Mouse (Mus musculus) spleen, postnatal 10 days (tissue): ENCODE data around the gene Gpr61.

Experiments
- DNase-seq, 2 experiments: peaks; one replicate each; pipeline ENCODE4 v3.0.0; 2021 to 2022; ENCODE audit warnings: low spot score in 2 of 2

Gene Gpr61

DNA sequence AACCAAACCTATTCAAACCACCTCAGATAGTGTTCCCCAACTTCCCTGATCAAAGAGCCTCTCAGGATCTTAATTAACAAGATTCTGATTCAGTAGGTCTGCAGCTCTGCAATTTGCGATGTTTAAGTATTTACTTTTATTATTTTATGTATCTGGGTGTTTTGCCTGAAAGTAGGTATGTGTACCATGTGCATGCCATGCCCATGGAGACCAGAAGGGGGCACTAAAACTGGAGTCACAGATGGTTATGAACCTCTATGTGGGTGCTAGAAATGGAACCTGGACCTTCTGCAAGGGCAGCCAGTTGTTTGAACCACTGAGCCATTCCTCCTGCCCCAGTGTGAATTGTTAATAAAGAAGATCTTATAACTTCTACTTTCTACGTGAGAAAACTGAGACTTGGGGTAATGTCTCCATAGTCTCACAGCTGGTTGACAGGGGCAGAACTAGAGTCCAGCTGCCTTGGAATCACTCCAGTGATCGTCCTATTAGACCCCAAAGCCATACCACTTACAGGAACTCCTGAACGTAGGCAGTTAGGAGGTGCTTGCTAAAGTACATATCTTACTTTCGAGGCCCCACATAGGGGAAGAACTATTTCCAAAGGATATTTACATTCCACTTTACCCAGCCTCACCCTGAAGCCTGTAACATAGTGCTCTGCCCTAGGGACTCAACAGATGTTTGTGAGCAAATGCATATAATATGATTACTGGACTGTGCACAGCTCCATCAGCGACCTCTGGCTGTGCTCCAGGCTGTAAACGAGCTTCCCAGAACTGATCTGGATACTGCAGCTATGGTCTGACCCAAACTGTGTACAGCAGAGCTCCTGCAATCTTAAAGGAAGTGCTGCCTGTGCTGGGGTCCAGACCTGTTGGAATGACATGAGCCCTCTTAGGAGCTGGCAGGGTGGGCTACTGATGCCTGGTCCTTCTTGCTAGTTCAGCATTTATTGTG lies 24.4 kb upstream of the Gpr61 start:
- no peak for DNase-seq

DNA sequence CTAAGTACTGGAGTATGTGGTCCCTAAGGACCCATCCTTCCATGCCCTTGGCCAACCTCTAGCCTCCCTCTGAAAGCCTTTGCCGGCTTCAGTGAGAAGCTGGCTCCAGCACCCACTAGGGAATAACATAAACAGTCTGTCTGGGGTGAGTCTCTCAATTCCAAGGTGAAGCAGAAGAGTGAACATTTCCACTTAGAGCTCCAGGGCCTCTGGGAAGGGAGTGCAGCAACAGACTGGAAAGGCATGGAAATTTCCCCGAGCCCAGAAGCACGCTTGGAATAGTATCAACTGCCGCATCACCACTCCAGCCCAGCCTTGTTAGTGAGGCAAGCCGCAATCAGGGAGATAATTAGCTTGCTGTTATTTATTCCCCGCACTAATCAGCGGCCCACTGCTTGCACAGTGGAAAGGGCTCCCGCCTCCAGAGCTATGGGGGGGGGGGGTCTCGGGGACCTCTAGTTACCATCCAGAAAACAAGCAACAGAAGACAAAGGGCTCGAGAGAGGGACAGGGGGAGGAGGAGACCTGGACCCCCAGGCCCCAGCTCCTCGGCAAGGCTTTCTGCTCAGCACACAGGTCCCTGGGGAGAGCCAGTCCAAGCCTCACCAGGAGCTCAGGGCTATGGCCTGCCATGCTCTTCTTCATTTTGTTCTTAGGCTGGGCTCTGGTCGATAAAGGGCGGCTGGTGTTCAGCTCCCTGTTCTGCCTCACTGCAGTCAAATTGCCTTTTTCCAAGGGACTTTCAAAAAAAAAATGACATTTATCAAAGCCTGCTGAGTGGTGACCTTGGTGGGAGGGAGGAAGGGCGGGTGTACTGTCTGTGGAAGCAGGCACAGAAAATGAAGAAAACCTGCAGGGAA lies 20.2 kb upstream of the Gpr61 start:
- DNase-seq: no peak

DNA sequence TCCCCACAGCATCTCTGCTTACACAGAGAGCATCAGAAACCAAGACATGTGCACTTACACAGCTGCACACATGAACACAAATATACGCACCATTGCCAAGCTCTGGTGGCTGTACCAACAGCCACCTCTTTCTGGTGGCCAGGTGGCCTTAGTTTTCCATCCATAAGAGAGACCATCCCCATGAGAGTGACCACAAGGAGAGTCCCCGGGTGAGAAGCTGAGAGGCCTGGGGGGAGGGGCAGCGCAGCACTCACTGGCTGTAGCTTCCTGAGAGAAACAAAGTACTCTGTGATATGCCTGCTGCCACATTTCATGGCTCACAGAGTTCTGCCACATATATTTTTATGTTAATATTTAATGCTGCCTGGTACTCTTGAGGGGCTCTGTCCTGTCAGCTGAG lies 14.5 kb upstream of the Gpr61 start:
- DNase-seq: no peak

DNA sequence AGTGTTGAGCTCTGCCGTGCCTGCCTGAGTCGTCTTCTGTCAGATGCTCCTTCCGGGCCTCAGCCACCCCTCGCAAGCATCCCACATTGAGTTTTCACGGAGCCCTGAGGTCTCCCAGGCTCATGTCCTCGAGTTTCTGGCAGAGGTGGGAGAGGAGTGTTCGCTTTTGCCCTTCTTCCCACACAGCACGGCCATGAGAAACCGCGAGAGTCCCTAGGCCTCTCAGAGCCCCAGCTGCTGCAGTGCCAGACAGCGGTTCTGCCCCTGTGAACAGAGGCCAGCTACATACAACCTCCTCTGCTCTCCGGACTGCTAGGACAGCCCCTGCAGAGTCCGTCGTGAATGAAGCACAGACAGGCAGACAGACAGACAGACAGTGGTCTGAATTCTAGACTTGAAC lies 12.8 kb upstream of the Gpr61 start:
- DNase-seq: no peak

DNA sequence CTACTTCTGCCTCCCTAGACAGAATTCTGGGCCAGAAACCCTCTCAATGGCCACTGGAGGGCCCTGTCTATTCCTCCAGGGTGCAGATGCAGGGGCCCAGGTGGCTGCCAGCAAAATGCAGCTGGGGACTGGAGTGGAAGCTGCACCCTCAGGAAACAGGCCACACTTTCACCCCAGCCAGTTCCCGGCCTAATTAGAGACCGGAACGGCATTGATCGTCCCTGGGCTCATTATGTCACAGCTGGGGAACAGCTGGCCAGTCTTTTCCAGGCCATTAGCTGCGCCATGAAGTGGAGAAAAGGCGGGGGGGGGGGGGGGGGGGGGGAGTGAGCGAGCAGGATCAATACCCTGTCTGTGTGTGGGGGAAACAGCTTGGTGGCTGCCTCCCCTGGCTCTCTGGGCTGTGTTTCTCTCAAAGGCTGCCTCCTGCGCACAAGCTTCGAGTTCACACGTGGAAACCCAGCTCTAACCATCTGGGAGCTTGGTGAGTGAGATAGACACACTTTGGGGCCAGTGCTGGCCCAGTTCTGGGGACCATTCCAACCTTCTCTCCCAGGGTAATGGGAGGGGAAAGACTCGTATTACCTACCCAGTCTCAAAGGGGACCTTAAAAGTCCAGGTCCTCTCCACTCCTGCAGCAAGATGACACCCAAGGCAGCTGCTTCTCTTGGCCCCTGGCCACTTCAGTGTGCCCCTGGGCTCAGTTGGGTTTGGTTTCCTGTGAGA lies 12.0 kb upstream of the Gpr61 start:
- DNase-seq: peak in 1 of 2 experiments; percentile 52

DNA sequence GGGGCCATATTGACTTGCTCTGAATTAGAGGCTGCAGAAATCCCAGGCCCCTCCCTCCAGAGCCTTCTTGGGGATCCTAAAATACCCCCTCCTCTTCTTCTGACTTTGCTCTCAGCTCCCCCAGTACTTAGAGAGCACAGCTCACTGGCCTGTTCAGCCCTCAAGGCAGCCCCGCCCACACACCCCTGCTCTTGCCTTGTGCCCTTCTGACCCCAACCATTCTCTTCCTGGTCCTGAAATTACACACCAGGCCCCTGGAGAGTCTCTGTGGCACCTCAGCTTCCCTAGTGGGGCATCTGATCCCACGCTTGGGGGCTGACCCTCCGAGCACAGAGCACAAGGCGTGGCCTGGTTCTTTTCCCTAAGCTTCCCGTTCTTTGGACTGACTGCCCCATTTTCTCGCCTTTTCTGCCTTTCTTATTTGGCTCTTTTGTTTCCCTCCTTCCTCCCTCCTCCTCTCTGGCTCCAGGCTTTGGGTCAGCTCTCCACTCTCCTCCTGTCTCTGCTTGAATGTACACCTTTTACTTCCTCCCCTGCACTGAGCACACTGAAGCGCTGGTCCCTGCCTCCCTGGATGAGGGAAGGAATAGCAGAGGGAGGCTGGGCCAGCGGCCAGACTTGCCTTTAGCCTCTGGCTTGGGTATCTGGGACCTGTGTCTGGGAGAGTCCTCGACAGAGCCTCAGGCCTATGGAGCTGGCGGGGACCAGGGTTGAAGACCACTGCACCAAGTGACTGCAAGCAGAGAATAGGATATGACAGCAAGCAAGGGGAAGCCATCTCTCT lies 11.0 kb upstream of the Gpr61 start:
- DNase-seq: no peak

DNA sequence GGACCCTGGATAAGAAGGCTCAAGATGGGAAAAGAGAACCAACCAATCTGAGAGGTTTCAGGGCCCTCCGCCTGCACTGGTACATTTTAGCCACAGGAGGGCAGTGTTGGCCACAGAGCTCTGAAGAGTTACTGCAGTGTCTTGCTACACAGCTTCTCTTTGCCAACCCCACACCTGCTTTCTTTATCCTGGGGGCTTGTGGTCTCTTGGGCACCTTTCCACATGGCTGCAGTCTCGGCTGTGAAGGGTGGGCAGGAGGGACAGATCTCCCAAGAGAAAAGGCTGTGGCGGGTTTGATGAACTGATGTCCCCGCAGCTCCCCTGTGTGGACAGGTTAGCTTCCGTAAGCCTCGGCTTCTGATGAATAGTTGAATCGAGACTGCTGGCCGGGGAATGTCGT lies 10.1 kb upstream of the Gpr61 start:
- peak; percentile 70 to 79 for DNase-seq

DNA sequence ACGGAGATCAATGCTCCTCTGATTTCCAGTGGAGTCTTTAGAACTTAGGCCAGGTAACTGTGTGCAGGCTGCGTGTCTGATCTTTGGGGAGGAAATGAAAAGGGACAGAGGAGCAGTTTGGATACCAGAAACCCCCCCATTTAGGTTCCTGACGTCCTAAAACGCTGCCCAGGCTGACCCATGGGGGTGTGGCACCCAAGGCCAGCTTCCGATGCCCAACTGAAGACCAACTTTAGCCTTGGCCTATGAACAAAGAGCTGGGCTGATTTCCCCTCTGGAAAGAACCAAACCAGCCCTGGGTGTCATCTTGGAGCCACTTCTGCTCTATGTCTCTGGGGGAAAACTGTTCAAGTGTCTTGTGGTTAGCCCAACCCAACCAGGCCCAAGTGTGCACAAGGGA lies 9.4 kb upstream of the Gpr61 start:
- DNase-seq: no peak

DNA sequence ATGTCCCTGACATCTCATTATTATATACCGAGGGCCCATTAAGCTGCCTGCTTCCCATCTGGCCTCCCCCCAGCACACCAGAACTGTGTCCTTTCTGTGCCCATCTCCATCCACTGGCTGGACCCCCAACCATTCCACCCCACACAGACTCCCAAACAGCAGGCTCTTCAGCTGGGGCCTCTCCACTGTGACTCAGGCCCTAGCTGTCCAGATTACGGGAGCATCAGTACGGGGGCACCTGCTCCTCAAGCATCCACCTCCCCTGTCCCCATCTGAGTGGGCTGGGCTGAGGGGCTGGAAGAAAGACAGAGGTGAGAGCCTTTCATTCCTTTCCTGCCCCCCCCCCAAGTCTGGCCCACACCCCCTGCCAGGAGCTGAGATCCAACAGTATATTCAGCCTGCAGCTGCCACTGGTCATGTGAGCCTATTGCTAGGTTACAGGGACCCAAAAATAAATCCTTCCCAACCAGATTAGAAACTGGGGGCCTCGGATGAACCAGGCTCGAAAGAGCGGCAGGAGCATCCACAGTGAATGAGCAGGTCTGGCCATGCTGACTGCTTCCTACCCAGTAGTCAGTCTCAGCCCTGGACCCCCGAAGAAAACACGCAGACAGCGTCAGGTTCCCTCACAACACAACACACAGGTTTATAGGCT lies 3.8 kb upstream of the Gpr61 start:
- no peak for DNase-seq

DNA sequence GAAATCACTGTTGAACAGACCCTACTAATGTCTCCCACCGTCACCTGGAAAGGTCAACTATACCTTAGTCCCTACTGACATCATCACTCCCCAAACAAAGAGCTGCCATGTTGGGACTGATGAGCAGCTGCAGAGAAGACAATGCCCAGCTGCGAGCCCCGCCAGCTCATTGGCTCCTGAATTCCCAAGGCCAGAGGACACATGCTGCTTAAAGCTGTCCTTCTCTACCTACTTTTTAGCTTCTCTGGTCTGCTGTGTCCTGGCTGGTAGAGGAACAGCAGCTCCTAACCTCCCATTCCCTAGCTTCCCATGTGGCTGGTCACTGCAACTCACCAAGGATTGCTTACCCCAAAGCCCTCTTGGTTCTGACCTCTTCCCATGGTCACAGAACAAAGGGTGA lies 2.4 kb downstream of the Gpr61 start:
- DNase-seq: no peak

DNA sequence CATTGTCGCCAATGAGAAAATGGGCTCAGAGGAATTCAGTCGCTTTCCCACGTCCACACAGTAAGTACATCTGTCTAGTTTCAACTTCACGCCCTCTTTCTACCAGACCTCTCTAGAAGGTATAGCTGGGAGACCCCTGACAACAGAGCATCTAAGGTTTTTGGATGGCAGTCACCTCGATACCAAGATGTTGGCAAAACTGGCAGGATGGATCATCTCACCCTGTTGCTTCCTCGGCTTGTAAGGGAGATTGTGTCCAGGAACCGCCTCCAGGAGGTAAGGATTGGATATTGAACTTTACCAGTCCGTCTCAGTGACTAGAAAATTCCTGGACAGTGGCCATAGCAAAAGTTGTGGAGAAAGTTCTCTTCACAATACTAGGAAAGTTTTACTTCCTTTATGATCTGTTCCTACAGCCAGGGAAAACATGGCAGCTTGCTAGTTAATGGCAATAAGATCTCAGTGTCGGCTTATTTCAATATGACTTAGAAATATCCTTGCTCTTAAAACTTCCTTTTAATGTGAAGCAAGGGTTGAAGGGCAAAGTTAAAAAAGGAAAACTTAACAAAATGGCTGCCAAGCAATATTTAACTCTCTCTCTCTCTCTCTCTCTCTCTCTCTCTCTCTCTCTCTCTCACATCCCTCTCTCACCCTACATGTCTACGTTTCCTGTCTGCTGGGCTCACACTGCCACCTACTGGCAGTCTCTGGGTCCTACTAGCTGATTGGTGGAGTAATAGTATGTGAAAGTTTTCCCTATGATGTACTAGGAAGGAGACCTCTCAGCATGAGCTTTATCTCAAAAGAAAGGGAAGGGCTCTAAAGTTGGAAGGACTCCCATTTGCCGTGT lies 7.1 kb downstream of the Gpr61 start:
- DNase-seq: peak; percentile 80 to 91

DNA sequence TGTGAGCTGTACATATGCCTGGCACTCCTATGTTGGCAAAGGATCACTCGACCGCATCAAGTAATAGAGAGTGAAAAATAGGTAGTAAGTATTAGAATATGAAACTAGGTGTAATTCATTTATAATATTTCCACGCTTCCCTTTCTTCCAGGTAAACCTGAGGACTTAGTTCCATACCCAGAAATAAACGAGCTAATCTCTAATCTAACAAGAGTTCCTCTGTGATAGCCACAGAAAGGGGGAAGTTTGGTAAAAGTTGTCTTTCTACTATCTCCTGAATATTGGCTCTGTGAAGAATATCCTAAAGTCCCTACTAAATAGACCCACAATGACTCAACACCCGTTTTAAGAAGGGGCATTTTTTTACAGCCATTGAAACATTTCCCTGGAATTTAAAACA lies 8.0 kb downstream of the Gpr61 start:
- no peak for DNase-seq

DNA sequence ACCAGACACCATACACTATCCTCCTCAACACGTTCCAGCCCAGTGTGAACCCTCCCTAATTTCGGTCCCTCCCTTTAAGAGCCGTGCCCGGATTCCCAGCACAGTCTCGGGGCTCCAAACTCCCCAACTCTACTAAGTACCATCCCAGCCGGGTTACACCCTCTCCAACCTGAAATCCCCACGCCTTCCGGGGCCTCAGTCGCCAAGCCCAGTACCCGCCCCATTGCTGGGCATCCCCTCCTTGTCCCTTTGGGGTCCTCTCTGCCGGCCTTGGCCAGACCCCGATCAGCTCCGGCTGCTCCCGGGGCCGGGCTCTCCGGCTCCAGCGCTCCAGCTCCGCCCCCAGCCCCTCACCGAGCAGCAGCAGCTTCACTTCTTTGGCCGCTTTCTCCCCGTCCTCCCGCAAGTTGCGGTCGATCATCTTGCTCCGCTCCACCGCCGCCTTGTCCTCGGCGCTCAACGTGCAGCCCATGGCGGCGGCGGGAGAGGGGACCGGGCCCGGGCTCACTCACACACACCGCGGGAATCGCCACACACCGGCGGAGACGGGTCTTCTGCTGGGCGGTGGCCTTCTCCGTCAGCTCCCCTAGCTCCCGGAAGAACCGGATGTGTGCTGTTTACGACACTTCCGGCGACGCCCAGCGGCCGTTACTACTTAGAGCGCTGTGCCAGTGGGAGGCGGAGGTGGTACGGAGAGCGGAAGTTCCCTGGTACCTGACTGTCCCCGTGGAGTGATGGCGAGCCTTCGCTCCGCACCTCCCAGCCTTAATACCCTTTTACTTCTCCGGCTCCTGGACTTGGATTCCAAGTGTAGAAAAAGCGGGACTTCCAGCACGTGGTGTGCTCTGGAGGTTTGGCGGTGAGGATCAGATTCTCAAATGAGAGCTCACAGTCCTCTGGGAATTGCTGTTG lies 8.9 kb downstream of the Gpr61 start, which contains the start of gene Gnai3:
Gene Gnai3 (minus strand): TSS at position 613 of the 912 bp plus-strand sequence.
- peak; percentile 82 to 93 for DNase-seq

DNA sequence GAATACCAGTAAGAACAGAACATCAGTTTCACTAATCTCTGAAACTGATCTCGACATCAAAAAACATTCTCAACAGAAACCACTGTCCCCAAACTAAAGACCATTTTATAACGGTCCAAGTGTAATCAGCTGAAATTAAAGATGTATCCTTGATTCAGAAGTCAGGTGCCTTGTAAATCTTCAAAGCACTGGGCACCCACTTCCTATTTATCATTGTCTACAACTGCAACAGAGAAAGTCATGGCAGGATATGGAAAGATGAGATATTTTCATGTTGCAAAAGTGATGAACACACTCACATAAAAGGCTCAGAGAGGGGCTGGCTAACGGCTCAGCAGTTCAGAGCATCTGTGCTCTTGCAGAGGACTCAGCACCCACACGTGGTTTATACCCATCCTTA lies 13.9 kb downstream of the Gpr61 start:
- no peak for DNase-seq

DNA sequence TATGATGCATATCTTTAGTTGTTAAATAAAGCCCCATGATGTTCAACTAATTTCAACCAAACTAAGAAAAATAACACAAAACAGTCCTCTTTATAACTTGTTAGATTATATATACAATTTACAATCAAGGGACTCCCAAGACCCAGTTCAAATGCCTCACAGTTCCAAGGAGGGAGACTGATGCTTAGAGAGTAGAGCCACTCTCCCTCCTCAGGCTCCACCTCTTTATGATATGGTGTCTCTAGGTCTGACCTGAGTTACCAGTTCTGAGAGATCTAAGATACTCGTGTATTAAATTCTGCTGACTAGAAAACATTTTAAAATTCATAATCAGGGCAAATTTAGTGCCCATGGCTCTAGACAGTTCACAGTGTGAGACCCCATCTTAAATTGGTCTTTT lies 15.6 kb downstream of the Gpr61 start:
- DNase-seq: no peak

DNA sequence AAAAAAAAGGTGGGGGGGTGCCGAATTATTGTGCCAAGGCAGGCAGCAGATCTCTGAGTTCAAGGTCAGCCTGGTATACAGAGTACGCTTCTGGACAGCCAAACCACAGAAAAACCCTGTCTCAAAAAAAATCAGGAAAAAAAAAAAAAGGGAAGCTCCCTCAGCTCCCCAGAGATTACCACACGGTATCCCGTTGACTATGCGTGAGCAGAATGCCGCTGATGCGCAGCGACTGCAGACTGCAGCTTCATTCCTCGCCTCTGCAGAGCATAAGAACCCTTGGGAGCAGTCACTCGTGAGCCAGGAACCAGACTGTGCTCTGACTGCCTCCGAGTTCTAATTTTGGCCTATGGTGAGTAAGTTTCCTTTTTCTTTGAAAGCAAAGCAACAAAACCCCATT lies 20.0 kb downstream of the Gpr61 start:
- DNase-seq: no peak

DNA sequence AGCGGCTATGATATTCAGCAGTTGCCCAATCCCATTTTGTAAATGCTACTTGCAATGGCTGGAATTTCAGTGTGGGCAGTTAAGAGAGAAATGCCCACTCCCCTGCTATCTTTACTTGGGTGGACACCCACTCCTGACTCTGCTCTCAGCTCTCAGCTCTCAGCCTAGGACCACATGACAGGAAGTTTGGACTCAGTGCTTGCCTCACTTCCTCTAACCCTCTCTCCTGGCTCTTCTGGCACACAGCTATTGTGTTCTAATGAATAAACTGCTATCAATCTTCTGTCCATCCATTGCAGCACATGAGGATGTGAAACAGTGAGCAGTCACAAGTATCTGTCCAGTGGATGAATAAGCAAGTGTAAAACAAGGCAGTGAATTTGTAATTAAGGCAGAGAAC lies 22.2 kb downstream of the Gpr61 start:
- DNase-seq: no peak

DNA sequence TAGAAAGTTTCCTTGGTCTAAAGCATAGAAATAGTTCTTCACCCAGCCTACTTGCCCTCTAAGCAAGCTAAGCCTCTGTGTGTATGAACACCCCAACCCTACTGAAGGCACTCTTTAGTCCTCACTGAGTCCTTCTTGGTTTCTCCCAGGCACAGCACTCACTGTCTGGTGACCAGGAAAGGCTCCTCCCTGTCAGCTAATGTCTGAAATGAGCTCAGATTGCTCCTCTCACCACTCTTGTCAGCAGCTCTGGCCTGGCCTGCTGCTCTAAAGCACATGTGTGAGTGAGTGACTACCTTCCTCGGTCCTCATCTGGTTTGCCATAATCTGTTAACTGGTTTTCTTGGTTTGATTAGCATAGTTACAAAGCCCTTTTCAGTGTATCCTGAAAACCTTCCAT lies 22.9 kb downstream of the Gpr61 start:
- DNase-seq: no peak

DNA sequence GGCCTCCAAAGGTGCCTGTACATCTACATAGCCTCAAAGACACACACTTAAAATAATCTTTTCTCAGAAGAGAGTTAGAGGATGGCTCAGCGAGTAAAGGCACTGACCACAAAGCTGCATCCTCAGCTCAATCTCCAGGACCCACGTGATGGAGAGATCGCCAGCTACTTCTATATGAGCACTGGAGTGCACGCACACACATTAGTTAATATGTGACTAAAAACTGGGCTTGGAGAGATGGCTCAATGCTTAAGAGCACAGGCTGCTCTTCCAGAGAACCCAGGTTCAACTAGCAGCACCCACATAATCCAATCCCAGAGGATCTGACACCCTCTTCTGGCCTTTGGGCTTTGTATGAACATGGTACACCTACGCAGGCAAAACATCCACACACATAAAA lies 23.5 kb downstream of the Gpr61 start:
- no peak for DNase-seq
